Mouse (Mus musculus): ENCODE data around the gene Mrgprb1. TPM values are rescaled to one million over a fixed set of nuclear protein-coding genes. Genes with fewer than 3 reads are reported as not detected.

Gene Mrgprb1
- not detected in 2 replicates for polyA plus RNA-seq (2012)

GRCm38 (mm10) chr7:48456242-48456641 is at the start of gene Mrgprb1:
Gene Mrgprb1, minus strand, starts transcription at chr7:48456342.

GRCm38 (mm10) chr7:48499221-48499620 is 43.1 kb upstream of the Mrgprb1 start, which contains the start of gene Mrgprx2:
Gene Mrgprx2, minus strand, starts transcription at chr7:48499321.

Other genes with a start within 250 kb of the Mrgprb1 start
- not detected in 2 replicates for gene Mrgprb8, start 67.8 kb downstream of the Mrgprb1 start, polyA plus RNA-seq (2012)
- gene Mrgprx2, start 43.0 kb upstream of the Mrgprb1 start, polyA plus RNA-seq (2012), result not detected in 2 replicates
- gene Mrgprb2, start 101.7 kb upstream of the Mrgprb1 start, polyA plus RNA-seq (2012), result 0.04 TPM in 1 of 2 replicates, not detected in the other
- gene Mrgprb3, start 187.5 kb upstream of the Mrgprb1 start, polyA plus RNA-seq (2012), result not detected in 2 replicates

All from megakaryocyte-erythroid progenitor cell, adult 5 weeks (primary cell).